Comparison of ENCODE assay signal across 13 mouse cellular contexts in the genomic region with DNA sequence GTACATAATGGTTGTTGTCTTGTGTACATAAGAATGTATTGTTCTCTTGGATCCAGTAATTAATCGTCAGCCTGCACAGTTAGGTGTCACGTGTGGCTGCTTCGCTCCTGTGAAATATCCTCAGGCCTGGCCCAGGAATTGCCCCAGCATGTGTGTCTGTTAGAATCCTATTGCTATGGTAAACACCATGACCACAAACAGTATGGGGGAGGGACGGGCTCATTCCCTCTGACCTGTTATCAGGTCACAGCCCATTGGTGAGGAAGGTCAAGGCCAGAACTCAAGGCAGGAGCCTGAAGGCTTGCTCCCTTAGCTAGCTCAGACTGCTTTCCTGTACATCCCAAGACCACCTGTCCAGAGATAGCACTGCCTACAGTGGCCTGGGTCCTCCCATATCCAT. TPM values are rescaled to one million over a fixed set of nuclear protein-coding genes. Genes with fewer than 3 reads are reported as not detected.
A peak's percentile ranks its signal among the peaks of the same experiment; 100 is the strongest.
DNase-seq lines count a peak whose midpoint lies in the region; ATAC-seq and TF ChIP-seq lines count a peak whose summit lies in the region.
"Had no signal": no experiment of that assay in that cellular context is flagged by ENCODE, and none has a peak within 500 bp of the region (broad histone marks: within the 10 kb centered on the region; RNA-seq: fewer than 3 reads in every experiment).

No protein-coding gene starts in this region.

- H3K4me1 ChIP-seq in forebrain, embryonic 12.5 days, result peaks cover 100% of the 10 kb centered on the region
- peaks cover 99% of the 10 kb centered on the region for H3K4me1 ChIP-seq in hindbrain, embryonic 15.5 days (replicated peaks)
- peaks cover 94% of the 10 kb centered on the region for H3K4me1 ChIP-seq in neural tube, embryonic 15.5 days

- no peak for DNase-seq in left cerebral cortex, adult 2 months (ENCODE audit: extremely low spot score in 1 of 2, low spot score in 2 of 2)
- DNase-seq in left cerebral cortex, adult 8-10 months (ENCODE audit: low spot score in 2 of 2), result no peak
- no peak for DNase-seq in frontal cortex, postnatal 36 days (ENCODE audit: low spot score in 2 of 2)
- DNase-seq in kidney, postnatal 25 days, result no peak
- DNase-seq: B cell, adult 2 months; embryo, embryonic 11 days; gastrocnemius, postnatal 10 days had no signal

- no peaks in the 10 kb centered on the region for H3K9me3 ChIP-seq in forebrain, embryonic 12.5 days
- no peaks in the 10 kb centered on the region for H3K9me3 ChIP-seq in hindbrain, embryonic 15.5 days
- no peaks in the 10 kb centered on the region for H3K9me3 ChIP-seq in neural tube, embryonic 15.5 days (replicated peaks)
- H3K9me3 ChIP-seq: heart, embryonic 10.5 days; limb, embryonic 12.5 days had no signal

- intact Hi-C loops in left cerebral cortex, adult 2 months (cut with DNase I), result no loop called here

- ATAC-seq in forebrain, embryonic 12.5 days (ENCODE audit: low FRiP score), result no peak
- no peak for ATAC-seq in hindbrain, embryonic 15.5 days (ENCODE audit: low FRiP score, low read depth)
- no peak for ATAC-seq in neural tube, embryonic 15.5 days (ENCODE audit: low FRiP score)
- no peak for ATAC-seq in activated CD4-positive, CD25-positive, alpha-beta regulatory T cell, adult 4 months

- no peaks in the 10 kb centered on the region for H3K27me3 ChIP-seq in forebrain, embryonic 12.5 days
- H3K27me3 ChIP-seq in hindbrain, embryonic 15.5 days, result no peaks in the 10 kb centered on the region
- H3K27me3 ChIP-seq in neural tube, embryonic 15.5 days (replicated peaks), result no peaks in the 10 kb centered on the region

- no peak for TF ChIP-seq CTCF in left cerebral cortex, adult 2 months (IDR thresholded peaks at IDR 0.05)

- H3K4me2 ChIP-seq in forebrain, embryonic 12.5 days, result peak overlapping the region; percentile 41; the same call in 1 of the 2 replicates
- H3K4me2 ChIP-seq in hindbrain, embryonic 15.5 days, result peak overlapping the region; percentile 91
- H3K4me2 ChIP-seq in neural tube, embryonic 15.5 days, result peak overlapping the region; percentile 92
- H3K4me2 ChIP-seq: limb, embryonic 12.5 days had no signal

- WGBS in forebrain, embryonic 12.5 days, result 47% methylated on average over 4 of the region's 4 CpGs
- 27% methylated on average over 4 of the region's 4 CpGs for WGBS in hindbrain, embryonic 15.5 days
- WGBS in neural tube, embryonic 15.5 days, result 24% methylated on average over 4 of the region's 4 CpGs

- no peak overlapping the region for H3K9ac ChIP-seq in forebrain, embryonic 12.5 days
- no peak overlapping the region for H3K9ac ChIP-seq in hindbrain, embryonic 15.5 days
- H3K9ac ChIP-seq in neural tube, embryonic 15.5 days (replicated peaks), result no peak overlapping the region
- H3K9ac ChIP-seq: limb, embryonic 12.5 days had no signal

- peaks cover 70% of the 10 kb centered on the region for H3K36me3 ChIP-seq in forebrain, embryonic 12.5 days (replicated peaks)
- peaks cover 16% of the 10 kb centered on the region; the same call in 1 of the 2 replicates for H3K36me3 ChIP-seq in hindbrain, embryonic 15.5 days
- peaks cover 41% of the 10 kb centered on the region for H3K36me3 ChIP-seq in neural tube, embryonic 15.5 days

- peak overlapping the region; percentile 88 for H3K4me3 ChIP-seq in left cerebral cortex, adult 2 months
- H3K4me3 ChIP-seq in forebrain, embryonic 12.5 days (replicated peaks), result no peak overlapping the region
- H3K4me3 ChIP-seq in hindbrain, embryonic 15.5 days, result no peak overlapping the region
- H3K4me3 ChIP-seq in neural tube, embryonic 15.5 days (replicated peaks), result peak overlapping the region; percentile 10
- H3K4me3 ChIP-seq: heart, embryonic 10.5 days; limb, embryonic 12.5 days had no signal

- H3K27ac ChIP-seq in left cerebral cortex, adult 2 months, result peak overlapping the region; percentile 34
- peak overlapping the region; percentile 95; the same call in 1 of the 2 replicates for H3K27ac ChIP-seq in forebrain, embryonic 12.5 days
- H3K27ac ChIP-seq in hindbrain, embryonic 15.5 days (replicated peaks), result no peak overlapping the region
- H3K27ac ChIP-seq in neural tube, embryonic 15.5 days (replicated peaks), result no peak overlapping the region
- H3K27ac ChIP-seq: heart, embryonic 10.5 days; limb, embryonic 12.5 days had no signal

RNA-seq across cellular contexts. Expression of a gene that starts 6.8 kb away (rescaled TPM):
- 100 to 1,000 TPM; 653 to 683 TPM for total RNA-seq in left cerebral cortex, adult 2 months (2021)
- 100 to 1,000 TPM; 425 to 545 (median 450) TPM for total RNA-seq in left cerebral cortex, adult 8-10 months (2022)
- 23.9 and 26.9 TPM in 2 replicates for polyA plus RNA-seq in forebrain, embryonic 12.5 days (2016; fragmentation: Nextera tagmentation; extraction: Ambion mirVana)
- 57.3 and 59.7 TPM in 2 replicates for polyA plus RNA-seq in hindbrain, embryonic 15.5 days (2015; fragmentation: Nextera tagmentation; extraction: Ambion mirVana)
- 65.8 and 79.2 TPM in 2 replicates for polyA plus RNA-seq in neural tube, embryonic 15.5 days (2015; fragmentation: Nextera tagmentation; extraction: Ambion mirVana)
- 1 to 10 TPM; 3.0 to 3.8 TPM for polyA plus RNA-seq in activated CD4-positive, CD25-positive, alpha-beta regulatory T cell, adult 4 months (2017; shearing (Covaris generic))

RNA-seq across cellular contexts. Expression of a gene that starts 49.6 kb away (rescaled TPM):
- 100 to 1,000 TPM; 102 to 103 TPM for total RNA-seq in left cerebral cortex, adult 2 months (2021)
- 100 to 1,000 TPM; 108 to 345 (median 194) TPM for total RNA-seq in left cerebral cortex, adult 8-10 months (2022)
- polyA plus RNA-seq in forebrain, embryonic 12.5 days (2016; fragmentation: Nextera tagmentation; extraction: Ambion mirVana), result 18.4 and 20.6 TPM in 2 replicates
- polyA plus RNA-seq in hindbrain, embryonic 15.5 days (2015; fragmentation: Nextera tagmentation; extraction: Ambion mirVana), result 45.2 and 52.9 TPM in 2 replicates
- polyA plus RNA-seq in neural tube, embryonic 15.5 days (2015; fragmentation: Nextera tagmentation; extraction: Ambion mirVana), result 54.5 and 66.1 TPM in 2 replicates
- polyA plus RNA-seq in activated CD4-positive, CD25-positive, alpha-beta regulatory T cell, adult 4 months (2017; shearing (Covaris generic)), result 10 to 100 TPM; 76.8 to 77.4 TPM

Comparison
In these comparisons a context has a peak if more than half of its experiments do, and no peak if none do; other contexts are left out.
1. H3K27ac ChIP-seq: peak in left cerebral cortex, adult 2 months (single experiment) and forebrain, embryonic 12.5 days (single experiment); none in hindbrain, embryonic 15.5 days (single experiment) and neural tube, embryonic 15.5 days (single experiment).
2. H3K4me3 ChIP-seq: peak in left cerebral cortex, adult 2 months (single experiment) and neural tube, embryonic 15.5 days (single experiment); none in forebrain, embryonic 12.5 days (single experiment) and hindbrain, embryonic 15.5 days (single experiment).
3. H3K4me2 ChIP-seq: peak in every context shown above with its lines; median percentile 92 in neural tube, embryonic 15.5 days; 91 in hindbrain, embryonic 15.5 days; 41 in forebrain, embryonic 12.5 days.